Mouse (Mus musculus) heart, adult 11 months (tissue): ENCODE measurements around the gene Sult5a1.
"Not testable (repeated sequence)": the region's sequence is repeated elsewhere in the genome, so short reads cannot be mapped to it uniquely, and the experiment has no call there.

ENCODE experiments used
- DNase-seq: peaks from one replicate; pipeline ENCODE4 v3.0.0; 2022

Gene Sult5a1

GRCm38 (mm10) chr8:123134149-123134713 is 23.9 kb downstream of the Sult5a1 start:
- DNase-seq, result peak; percentile 92

- no peak for DNase-seq
These were observed 25.2 kb downstream of the Sult5a1 start for GRCm38 (mm10) chr8:123132953-123133352.

GRCm38 (mm10) chr8:123131041-123131440 is 27.1 kb downstream of the Sult5a1 start:
- DNase-seq, result peak; percentile 93

GRCm38 (mm10) chr8:123126193-123126816 is 31.8 kb downstream of the Sult5a1 start:
- DNase-seq, result no peak

GRCm38 (mm10) chr8:123122670-123123069 is 35.4 kb downstream of the Sult5a1 start:
- no peak for DNase-seq

GRCm38 (mm10) chr8:123122059-123122458 is 36.1 kb downstream of the Sult5a1 start:
- DNase-seq, result no peak

GRCm38 (mm10) chr8:123117744-123118143 is 40.4 kb downstream of the Sult5a1 start:
- DNase-seq, result no peak

GRCm38 (mm10) chr8:123117127-123117731 is 40.9 kb downstream of the Sult5a1 start, which contains the start of gene Cpne7:
TSS of gene Cpne7 (plus strand) at chr8:123117374.
- no peak for DNase-seq

GRCm38 (mm10) chr8:123114644-123115043 is 43.5 kb downstream of the Sult5a1 start:
- DNase-seq, result no peak

GRCm38 (mm10) chr8:123113908-123114469 is 44.1 kb downstream of the Sult5a1 start:
- DNase-seq, result no peak

GRCm38 (mm10) chr8:123112892-123113291 is 45.2 kb downstream of the Sult5a1 start:
- no peak for DNase-seq

- no peak for DNase-seq
These were observed 47.5 kb downstream of the Sult5a1 start for GRCm38 (mm10) chr8:123110649-123111048.

- DNase-seq, result no peak
These were observed 49.2 kb downstream of the Sult5a1 start for GRCm38 (mm10) chr8:123108953-123109352.

- no peak for DNase-seq
These were observed 50.1 kb downstream of the Sult5a1 start for GRCm38 (mm10) chr8:123108010-123108409.

- DNase-seq, result no peak
These were observed 51.6 kb downstream of the Sult5a1 start for GRCm38 (mm10) chr8:123106531-123106930.

GRCm38 (mm10) chr8:123105553-123106326 is 52.4 kb downstream of the Sult5a1 start:
- no peak for DNase-seq

GRCm38 (mm10) chr8:123104046-123104767 is 53.9 kb downstream of the Sult5a1 start:
- no peak for DNase-seq

- DNase-seq, result no peak
These were observed 54.8 kb downstream of the Sult5a1 start for GRCm38 (mm10) chr8:123103285-123103684.

GRCm38 (mm10) chr8:123102855-123103254 is 55.3 kb downstream of the Sult5a1 start:
- DNase-seq, result not testable (repeated sequence)

GRCm38 (mm10) chr8:123101735-123102685 is 56.1 kb downstream of the Sult5a1 start, which contains the start of gene Rpl13:
TSS of gene Rpl13 (plus strand) at chr8:123102350.
- DNase-seq, result peak; percentile 100

GRCm38 (mm10) chr8:123101244-123101643 is 56.9 kb downstream of the Sult5a1 start:
- DNase-seq, result no peak
